Mouse (Mus musculus): Measurements from ENCODE around the gene Wfdc8.
"Not testable (repeated sequence)": the region's sequence is repeated elsewhere in the genome, so short reads cannot be mapped to it uniquely, and the experiment has no call there.

Wfdc8 gene

DNA sequence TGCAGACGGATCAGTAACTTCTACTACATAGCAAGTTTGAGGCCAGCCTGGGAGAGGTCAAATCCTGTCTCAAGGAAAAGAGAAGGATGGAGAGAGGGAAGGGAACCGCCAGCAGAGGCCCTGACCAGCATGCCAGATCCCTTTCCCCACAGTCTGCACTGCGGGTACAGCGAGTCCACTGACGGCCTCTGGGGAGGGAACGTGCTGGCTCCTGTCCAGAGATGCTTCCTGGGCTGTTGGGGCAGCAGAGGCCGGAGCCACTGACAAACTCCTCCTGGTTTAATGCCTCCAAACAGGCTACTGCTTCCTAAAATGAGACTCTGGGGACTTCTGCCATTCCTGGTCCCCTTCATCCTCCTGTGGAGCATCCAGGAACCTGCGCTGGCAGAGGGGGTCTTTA lies at the start of gene Wfdc8, which contains the start of gene Wfdc6b:
Gene Wfdc8, minus strand, starts transcription at position 156 of the 400 bp plus-strand sequence.
Gene Wfdc6b, plus strand, starts transcription at position 52 of the 400 bp plus-strand sequence.
- not testable (repeated sequence) for DNase-seq (ENCODE audit: low spot score)

DNA sequence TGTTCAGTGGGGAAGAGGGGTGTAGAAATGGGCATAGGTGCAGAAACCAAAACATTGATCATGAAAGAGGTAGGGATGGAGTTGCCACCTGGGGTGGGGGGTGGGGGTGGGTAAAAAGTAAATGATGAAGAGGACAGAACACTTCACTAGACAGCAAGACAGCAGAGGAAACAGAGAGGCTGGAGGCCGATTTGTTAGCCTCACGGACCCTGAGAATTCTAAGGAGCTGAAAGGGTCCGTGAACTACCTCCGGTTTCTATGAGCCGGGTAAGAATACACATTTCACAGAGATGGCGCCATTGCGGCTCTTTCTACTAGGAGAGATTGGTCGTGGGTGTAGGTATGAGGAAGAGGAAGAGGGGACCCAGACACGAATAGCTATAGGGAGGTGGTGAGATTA lies 43.1 kb upstream of the Wfdc8 start, which contains the start of gene Wfdc9:
Gene Wfdc9, minus strand, starts transcription at position 101 of the 400 bp plus-strand sequence.
- DNase-seq (ENCODE audit: low spot score): no peak

DNA sequence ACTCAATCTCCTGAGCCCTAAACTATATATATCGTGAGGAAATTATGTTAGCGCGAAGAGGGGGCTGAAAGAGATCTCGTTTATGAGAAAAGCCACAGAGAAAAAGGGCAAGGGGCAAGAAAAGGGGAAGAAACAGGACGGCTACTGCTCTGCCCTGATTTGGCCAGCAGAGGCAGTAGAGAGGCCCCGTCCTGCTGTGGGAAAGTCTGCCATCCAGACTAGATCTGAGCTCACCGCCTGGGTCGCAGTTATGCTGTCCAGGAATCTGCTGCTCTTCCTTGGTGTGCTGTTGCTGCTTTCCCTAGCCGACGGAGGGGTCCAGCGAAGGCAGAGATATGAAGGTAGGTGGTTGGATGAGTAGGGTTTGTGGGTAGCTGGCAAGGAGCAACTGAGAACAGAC lies 42.4 kb upstream of the Wfdc8 start, which contains the start of gene Wfdc10:
Gene Wfdc10, plus strand, starts transcription at position 189 of the 400 bp plus-strand sequence.
- peak; percentile 15 for DNase-seq (ENCODE audit: low spot score)

DNA sequence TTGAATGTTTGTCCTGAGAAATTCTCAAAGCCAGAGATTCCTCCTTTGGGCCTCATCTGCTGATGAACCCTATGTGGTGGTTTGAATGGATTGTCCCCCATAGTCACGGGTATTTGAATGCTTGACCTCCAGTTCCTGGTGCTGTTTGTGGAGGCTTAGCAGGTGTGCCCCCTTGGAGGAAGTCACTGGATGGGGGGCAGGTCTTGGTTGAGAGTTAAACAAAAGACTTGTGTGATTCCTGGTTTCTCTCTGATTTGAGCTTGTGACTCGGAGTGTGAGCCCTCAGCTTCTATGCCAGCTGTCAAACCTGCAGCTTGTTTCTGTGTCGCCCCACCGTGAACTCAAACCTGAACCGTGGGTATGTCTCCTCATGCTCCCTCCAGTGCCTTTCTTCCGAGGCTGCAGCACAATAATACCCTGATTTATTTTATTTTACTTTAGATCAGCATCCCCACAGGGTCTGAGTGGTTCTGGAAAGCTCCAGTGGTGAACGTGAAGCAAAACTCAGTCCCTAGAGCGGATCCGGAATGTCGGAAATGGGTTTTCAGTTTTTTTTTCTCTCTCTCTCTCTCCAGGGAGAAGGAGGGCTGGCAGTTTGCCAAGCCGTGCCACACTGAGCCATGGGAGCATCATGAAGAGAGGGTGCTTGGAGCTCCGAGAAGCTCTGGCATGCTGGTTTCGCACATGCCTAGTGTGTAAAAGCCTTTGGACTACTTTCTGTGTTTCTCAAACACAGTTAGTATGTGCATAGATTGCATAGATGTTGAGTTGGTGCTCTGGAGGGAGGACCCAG lies 28.7 kb upstream of the Wfdc8 start:
- no peak for DNase-seq (ENCODE audit: low spot score)

DNA sequence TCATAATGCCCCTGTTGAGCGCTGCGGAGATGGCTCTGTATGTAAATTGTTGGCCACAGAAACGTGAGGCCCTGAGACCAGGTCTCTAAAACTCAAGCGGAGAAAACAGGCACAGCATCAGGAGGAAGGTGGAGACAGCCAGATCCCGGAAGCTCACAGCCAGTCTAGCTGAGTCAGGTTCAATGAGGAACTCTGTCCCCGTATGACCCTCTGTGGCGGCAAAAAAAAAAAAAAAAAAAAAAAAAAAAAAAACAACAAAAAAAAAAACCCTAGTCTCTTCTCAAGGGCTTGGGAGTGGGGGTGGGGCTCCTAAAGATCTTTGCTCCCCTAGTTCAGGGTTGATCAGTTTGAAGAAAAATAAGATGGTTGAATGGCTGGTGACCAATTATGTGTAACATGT lies 27.7 kb upstream of the Wfdc8 start:
- no peak for DNase-seq (ENCODE audit: low spot score)

DNA sequence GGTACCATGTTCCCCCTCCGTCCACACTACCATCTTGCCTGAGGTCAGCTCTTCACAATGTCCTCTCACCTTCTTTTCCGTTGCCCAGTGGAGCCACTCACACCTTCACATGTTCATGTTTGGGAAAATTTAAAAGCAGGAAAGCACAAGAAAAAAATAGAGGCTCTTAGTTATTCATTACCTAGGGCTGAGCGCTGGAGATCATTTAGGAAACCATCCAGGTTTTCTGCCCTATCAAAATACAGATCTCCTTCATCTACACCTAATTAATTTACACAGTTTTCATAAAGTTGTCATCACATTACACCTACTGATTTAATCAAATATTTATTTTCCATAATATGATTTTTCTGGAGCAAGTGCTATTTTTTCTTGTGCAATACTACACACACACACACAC lies 25.3 kb upstream of the Wfdc8 start, which contains the start of gene Wfdc16:
Gene Wfdc16, minus strand, starts transcription at position 101 of the 400 bp plus-strand sequence.
- no peak for DNase-seq (ENCODE audit: low spot score)

DNA sequence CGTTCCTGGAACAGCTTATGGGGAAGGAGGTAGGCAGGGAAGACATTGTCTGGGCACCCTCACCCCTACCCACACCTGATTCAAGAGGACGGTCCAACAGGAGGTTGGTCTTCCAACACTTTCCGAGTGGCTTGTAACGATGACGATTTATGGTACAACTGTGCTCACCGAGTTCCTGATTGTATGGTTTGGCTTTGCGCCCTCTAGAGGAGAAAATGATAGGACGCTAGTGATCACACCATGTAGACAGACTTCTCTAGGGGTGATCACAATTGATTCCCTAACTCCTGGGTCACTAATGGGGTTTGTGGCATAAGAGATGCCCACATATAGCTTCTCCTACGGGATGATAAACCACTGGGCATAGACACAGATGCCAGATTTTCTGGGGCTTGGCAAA lies 21.8 kb upstream of the Wfdc8 start:
- DNase-seq (ENCODE audit: low spot score): peak; percentile 5

DNA sequence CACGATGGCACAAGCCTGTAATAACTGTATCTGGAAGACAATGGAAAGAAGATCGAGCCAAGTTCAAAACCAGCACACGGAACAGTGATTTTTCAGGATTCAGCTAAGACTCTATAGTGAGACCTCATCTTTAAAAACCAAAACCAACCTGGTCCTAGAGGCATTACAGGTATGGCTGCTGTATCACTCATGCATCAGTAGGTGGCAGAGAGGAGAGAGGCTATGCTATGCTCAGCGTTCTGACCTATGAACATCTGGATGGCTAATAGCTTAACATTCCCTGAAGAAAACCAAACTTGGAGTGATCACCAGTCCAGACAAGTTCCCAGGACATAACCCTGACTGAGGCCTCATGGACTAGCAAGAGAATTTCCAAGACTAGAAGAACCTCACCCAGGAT lies 8.3 kb upstream of the Wfdc8 start:
- no peak for DNase-seq (ENCODE audit: low spot score)

DNA sequence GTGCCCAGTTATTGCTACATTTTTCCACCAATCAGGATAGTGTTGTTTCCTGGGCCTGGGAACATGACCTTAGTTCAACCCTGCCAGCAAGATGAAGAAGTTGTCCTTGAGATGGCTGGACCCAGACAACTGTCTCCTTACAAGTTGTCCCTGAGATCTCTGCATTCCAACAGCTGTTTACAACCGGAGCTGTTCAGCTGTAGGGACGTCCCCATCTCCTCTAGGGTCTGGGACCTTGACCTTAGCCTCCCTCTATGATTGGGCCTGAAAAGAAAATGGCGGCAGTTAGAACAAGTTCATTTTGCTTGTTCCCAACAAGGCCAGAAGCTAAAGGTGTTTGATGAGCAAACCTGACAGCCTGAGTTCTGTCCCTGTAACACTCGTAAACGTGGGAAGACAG lies 5.6 kb upstream of the Wfdc8 start:
- no peak for DNase-seq (ENCODE audit: low spot score)

DNA sequence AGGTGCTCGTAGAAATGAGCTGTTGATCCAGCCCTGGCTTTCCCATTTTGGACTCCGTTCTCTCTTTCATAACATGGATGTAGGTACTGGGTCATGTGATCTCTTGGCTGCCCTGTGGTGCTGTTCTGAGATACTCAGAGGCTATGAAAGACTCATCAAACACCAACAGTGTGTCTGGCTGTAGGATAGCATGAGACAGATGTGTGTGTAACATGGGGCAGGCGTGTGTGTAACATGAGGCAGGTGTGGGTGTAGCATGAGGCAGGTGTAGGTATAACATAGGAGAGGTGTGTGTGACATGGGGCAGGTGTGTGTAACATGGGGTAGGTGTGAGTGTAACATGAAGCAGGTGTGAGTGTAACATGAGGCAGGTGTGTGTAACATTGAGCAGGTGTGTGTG lies 2.0 kb upstream of the Wfdc8 start:
- no peak for DNase-seq (ENCODE audit: low spot score)

DNA sequence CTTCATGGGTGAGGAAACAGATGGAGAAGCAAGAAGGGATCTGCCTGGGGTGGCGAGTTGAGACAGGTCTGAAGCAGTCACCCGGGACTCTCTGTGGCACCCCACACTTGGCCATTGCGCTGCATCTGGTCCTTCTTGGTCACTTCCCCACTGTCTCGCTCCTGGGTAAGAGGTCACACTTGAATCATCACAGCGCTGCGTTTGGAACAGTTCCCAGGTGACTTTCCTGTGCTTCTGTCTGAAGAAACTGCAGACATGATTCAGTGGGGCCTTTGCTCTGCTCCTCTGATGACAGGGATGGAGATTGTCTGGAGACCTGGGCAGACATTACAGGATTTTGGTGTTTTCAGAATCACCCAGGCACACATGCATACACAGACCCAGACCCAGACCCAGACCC lies 4.6 kb downstream of the Wfdc8 start:
- no peak for DNase-seq (ENCODE audit: low spot score)

DNA sequence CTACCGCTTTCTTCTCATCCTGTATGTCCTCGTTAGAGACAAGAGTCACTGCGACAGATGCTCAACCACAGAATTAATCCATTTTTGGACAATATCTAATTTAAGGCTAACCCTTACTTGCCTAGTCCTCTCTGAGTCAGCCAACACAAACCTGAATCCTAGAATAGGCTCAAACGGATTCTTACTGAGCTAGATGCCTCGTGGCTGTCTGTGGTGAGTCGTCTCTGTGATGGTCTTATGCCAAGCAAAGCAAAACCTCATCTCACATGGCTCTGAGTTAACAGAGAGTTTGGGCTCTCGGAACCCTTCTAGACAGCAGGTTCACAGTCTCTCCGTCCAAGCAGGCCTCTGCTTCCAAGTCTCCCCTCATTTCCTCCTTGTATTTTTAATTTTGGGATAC lies 9.0 kb downstream of the Wfdc8 start:
- no peak for DNase-seq (ENCODE audit: low spot score)

DNA sequence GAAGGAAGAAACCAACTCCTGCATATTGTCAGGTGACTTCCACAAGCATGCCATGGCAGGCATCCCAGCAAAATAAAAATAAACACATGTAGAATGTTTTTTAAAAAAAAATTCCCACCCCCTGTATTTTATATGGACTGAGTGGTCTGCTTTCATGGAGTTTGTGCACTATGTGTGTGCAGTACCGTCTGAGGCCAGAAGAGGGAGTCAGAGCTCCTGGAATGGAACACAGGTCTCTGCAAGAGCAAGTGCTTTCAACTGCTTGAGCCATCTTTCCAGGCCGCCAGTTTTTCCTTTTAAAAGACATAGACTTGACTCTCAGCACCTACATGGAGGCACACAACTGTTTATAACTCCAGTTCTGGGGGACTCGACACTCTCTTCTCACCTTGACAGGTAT lies 9.9 kb downstream of the Wfdc8 start:
- no peak for DNase-seq (ENCODE audit: low spot score)

DNA sequence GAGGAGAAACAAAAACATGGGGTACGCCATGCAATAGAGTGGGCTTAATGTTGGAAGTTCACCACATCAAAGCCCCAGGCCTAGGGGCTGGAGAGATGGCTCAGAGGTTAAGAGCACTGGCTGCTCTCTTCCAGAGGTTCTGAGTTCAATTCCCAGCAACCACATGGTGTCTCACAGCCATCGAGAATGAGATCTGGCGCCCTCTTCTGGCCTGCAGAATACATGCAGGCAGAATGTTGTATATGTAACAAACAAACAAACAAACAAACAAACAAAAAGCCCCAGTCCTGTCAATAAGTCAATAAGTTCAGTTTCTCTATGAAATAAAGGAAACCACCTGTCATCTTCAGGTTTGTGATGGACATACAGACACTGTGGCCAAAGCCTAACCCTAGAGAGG lies 13.2 kb downstream of the Wfdc8 start:
- no peak for DNase-seq (ENCODE audit: low spot score)

DNA sequence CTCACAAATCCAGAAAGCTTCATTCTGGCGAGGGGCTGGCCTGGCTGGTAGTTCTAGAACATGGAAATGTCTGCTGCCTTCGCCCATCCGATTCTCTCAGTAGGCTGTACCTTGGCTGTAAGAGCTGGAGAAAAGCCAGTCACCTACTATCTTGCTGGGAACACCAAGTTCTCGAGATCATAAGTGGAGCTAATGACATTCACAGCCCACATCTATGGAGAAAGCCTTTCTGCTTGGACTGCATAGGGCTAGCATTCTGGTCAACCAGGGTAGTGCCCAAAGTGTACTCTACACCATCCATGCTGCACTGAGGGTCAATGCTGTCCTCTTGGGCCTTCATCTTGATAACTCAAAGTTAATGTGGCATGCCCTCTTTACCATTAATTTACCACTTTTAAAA lies 19.9 kb downstream of the Wfdc8 start, which contains the start of gene Eppin:
Gene Eppin, minus strand, starts transcription at position 101 of the 400 bp plus-strand sequence.
- no peak for DNase-seq (ENCODE audit: low spot score)

DNA sequence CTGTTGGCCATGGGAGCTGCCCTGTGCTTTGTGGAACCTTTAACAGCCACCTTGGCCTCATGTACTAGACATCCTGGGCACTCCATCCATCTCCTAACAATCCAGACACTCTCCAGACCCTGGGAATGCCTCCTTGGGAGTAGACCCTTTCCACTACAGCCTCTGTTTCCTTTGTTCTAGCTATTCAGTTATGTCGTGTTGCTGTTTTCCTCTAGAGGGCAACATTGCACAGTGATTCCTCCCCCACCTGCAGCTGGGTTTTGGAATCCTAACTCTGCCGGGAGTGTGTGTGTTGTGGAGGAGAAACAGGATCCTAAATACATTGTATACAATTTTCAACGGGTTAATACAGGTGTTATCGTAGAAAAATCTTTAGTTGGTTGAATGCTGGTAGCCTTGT lies 21.4 kb downstream of the Wfdc8 start:
- no peak for DNase-seq (ENCODE audit: low spot score)

DNA sequence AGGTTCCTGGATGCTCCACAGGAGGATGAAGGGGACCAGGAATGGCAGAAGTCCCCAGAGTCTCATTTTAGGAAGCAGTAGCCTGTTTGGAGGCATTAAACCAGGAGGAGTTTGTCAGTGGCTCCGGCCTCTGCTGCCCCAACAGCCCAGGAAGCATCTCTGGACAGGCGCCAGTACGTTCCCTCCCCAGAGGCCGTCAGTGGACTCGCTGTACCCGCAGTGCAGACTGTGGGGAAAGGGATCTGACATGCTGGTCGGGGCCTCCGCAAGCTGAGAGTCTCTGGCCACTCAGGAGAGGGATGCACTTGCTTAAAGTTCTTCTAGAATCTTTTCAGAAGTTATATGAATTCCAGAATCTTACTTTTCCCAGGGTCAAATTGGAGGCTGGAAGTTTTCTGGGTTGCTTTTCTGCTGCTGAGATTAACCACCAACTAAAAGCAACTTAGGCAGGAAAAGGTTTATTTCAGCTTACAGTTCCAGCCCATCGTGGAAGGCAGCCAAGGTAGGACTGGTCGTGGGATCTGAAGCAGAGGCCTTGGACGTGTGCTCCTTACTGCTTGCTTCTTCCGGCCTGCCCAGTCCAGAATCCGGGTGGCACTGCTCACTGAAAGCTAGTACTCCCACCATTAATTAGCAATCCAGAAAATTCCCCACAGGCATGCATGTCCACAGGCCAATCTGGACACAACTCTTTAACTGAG lies 28.3 kb downstream of the Wfdc8 start, which contains the start of gene Wfdc6a:
Gene Wfdc6a, minus strand, starts transcription at position 423 of the 701 bp plus-strand sequence.
- not testable (repeated sequence) for DNase-seq (ENCODE audit: low spot score)

DNA sequence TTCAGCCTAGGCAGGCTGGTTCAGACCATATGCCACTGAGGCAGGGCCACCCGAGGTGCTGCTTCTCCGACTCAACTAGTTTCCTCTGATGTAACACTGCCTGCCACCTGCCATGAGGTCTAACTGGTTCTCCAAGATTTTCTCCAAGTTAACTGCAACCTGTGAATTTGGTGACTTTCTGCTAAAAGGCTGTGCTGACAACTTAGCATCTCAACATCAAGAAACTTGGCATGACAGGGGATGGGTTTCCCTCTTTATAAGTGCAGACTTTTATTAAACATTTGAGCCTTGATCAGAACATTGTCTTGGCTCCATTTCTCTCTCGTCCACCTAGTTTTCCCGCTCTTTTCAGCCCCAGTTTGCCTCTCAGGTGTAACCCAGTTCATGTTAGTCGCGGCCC lies 40.1 kb downstream of the Wfdc8 start, which contains the start of gene Spint3:
Gene Spint3, minus strand, starts transcription at position 101 of the 400 bp plus-strand sequence.
- not testable (repeated sequence) for DNase-seq (ENCODE audit: low spot score)

DNA sequence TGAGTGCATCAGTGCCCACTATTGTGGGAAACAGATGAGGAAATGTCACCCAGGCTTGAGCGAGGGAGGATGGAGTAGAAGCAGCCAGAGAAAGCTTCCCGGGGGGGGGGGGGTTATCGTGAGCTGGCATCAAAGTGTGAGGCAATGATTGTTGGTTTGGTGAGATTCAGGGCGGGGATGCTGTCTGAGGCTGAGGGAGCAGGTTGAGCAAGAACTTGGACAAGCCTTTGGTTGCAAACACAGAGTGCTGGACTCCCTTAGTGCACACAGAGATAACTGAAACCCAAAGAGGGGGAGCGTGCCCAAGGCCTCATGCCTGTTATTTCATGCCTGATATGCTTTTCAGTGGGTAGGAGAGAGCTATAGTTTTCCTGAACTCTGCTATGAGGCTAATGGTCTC lies 46.0 kb downstream of the Wfdc8 start:
- DNase-seq (ENCODE audit: low spot score): no peak

DNA sequence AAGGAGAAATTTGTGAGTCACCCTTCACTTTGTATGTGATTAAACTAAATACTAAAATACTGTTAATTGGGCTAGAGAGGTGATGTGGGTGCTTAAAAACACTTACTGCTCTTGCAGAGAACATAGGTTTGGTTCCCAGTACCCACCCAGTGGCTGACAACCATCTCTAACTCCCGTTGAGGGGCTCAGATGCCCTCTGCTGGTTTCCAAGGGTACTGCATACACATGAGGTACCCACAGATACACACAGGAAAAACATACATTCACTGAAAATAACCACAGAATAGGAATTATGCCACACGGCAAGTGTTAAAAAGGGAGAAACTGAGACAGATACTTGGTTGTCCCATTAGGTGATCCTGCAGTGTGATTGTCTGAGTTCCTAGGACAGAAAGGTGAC lies 46.4 kb downstream of the Wfdc8 start:
- peak; percentile 9 for DNase-seq (ENCODE audit: low spot score)

DNA sequence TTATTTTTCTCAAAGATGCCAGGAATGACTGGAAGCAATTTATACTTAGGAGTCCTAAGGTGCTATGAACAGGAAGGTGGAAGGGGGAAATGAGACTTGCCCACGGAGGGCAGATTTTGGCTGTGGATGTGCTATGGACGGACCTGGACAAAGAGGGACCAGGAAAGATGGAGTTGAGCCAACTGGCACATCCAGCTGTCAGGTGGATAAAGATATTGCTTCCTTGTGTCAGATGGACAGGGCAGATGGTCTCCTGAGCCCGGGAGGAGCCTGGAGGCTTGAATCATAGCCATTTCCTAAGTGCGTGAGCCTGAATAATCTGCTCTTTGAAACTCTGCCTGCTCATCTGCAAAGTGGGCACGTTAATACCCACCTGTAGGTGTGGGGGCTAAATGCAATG lies 49.1 kb downstream of the Wfdc8 start:
- no peak for DNase-seq (ENCODE audit: low spot score)

DNA sequence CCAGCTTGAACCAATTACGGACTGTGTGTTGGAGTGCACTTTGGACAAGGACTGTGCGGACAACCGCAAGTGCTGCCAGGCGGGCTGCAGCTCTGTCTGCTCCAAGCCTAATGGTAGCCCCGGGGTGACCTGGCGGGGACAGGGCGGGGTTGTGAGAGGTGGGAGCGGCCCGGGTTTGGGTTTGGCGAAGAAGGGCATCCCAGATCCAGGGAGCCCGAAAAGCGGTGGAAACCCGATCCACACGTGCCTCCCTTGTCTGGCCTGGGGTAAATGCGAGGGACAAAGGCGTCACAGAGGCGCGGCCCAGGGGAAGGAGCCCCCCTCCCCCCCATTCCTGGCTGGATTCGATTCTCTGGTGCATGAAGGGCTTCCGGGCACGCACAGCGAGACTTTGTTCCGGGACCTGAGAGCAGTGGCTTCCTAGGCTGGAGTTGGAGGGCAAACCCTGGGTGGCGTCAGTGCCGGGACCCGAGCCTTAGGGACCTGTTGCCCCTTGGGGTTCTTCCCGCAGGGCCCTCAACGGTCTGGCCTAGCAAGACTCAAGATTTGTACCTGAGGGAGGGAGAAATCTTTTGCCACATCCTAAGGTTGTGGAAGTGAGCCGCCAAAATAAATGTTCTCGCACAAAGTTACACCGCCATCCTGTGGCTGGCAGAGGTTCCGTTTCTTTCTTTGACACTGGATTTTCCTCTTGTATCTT lies 49.9 kb downstream of the Wfdc8 start:
- no peak for DNase-seq (ENCODE audit: low spot score)

Measured in c-Kit-positive CD71-positive TER-119-positive erythroid progenitor cells, embryonic 14.5 days (primary cell).